Mouse (Mus musculus) adrenal gland, adult (tissue): ENCODE measurements around the gene Ciao1.
A peak's percentile ranks its signal among the peaks of the same experiment; 100 is the strongest.
"Not testable (repeated sequence)": the region's sequence is repeated elsewhere in the genome, so short reads cannot be mapped to it uniquely, and the experiment has no call there.

ENCODE experiments used
- DNase-seq, 2 experiments: peaks; one replicate each; pipeline ENCODE4 v3.0.0; 2022 to 2023; ENCODE audit warnings: low spot score in 1 of 2; ENCODE audit not compliant: inconsistent age in 2 of 2

Ciao1 gene

DNA sequence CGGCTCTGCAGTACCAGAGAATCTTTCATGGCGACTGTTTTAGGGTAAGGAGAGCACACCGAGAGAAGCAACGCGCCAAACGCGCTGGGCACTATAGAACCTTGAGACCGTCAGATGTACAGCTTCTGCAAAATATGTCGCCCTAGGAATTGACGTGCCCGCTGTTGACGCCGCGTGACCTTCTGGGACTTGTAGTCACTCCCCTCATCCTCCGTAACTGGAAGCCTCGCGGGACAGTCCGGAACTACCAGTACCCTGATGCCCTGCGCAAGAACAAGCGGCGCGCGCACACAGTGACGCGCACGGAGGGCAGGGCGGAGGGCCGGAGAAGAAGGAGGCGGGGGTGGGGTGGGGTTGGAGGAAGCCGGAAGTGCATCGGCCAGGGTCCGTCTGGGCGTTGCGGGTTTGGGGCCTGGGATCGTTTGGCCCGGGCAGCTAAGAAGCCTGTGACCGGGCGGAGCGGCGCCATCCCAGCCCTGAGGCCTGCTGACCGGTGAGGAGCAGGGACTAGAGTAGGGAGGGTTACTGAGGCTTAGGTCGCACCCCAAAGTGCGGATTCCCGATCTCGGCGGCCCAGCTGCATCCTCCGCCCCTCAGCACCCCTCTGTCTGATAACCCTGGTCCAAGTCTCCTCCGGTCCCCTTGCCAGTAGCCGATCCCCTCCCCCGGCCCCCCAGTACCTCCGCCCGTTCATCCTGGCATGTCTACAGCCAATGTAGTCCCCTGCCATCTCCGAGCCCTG, at the start of gene Ciao1, which contains the start of gene Tmem127:
Gene Ciao1, minus strand, starts transcription at position 225 of the 742 bp plus-strand sequence.
Gene Tmem127, plus strand, starts transcription at position 317 of the 742 bp plus-strand sequence.
- peak; percentile 98 for DNase-seq

DNA sequence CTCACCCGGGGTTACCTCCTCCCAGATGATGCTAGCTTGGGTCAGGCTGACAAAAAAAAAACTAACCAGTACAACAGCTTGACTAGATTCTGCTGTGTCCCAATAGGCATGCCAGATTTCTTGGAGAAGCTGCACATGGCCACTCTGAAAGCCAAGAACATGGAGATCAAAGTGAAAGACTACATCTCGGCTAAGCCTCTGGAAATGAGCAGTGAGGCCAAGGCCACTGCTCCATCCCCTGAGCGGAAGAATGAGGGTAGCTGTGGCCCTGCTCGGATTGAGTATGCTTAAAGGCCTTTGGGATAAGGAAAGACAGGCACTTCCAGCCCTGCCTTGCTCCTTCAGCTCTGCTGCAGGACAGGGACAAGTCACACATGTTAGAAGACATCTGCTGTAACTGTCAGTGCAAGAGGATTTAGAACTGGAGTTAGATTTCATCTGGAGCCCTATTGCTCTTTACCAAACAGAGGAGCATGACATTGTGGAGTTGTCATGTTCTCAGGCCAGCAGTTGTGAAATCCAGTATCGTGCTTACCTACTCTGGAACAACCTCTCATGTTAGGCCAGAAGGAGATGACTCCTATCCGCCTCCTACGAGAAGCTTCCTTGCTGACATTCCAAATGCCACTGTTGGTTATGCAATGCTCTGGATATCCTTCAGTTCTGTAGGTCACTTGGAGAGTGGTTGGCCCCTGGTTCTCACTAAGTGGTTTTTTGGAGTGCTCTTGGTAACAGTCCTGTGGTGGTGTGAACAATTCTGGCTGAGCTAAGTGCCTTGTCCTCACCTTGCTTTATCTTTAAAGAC, 49.6 kb upstream of the Ciao1 start:
- peak; percentile 29 to 71 for DNase-seq

- DNase-seq, result no peak
Measured at GRCm38 (mm10) chr2:127292250-127292649, 44.6 kb upstream of the Ciao1 start.

DNA sequence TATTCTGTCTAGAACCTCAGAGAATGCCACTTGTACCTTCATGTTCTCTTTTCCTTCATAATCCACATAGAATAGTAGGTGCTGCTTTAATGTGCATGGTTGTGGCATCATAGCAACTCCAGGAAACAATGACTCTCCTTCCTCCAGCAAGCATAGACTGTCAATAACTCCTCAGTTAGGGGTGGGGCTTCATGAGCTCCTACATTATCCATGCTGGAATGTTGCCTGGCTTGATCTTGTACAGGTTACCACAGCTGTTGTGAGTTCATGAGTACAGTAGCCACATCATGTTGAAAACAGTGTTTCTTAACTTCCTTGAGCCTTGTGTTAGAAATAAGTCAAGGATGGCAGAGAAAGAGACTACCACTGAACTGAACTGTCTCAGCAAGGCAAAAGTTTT, 30.5 kb upstream of the Ciao1 start:
- no peak for DNase-seq

- peak in 1 of 2 experiments; percentile 70 for DNase-seq
Measured at GRCm38 (mm10) chr2:127275551-127276320, 28.1 kb upstream of the Ciao1 start.

GRCm38 (mm10) chr2:127274590-127274989, 27.0 kb upstream of the Ciao1 start:
- peak in 1 of 2 experiments; percentile 51 for DNase-seq

DNA sequence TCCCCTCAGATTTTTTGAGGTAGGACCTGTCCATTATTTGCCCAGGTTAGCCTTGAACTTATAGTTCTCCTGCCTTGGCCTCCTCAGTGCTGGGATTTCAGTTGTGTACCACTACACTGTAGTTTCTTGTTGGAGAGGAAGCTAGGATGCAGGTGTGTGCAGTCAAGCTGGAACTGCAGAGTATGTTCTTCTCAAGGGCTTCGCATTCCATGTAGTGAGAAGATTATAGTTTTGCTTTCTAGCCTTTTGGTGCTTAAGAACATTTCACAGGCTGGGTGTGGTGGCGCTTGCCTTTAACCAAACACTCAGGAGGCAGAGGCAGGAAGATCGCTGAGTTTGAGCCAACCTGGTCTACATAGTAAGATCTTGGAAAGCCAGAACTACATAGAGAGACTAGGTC, 25.2 kb upstream of the Ciao1 start:
- no peak for DNase-seq

GRCm38 (mm10) chr2:127272049-127272448, 24.4 kb upstream of the Ciao1 start:
- DNase-seq, result not testable (repeated sequence)

DNA sequence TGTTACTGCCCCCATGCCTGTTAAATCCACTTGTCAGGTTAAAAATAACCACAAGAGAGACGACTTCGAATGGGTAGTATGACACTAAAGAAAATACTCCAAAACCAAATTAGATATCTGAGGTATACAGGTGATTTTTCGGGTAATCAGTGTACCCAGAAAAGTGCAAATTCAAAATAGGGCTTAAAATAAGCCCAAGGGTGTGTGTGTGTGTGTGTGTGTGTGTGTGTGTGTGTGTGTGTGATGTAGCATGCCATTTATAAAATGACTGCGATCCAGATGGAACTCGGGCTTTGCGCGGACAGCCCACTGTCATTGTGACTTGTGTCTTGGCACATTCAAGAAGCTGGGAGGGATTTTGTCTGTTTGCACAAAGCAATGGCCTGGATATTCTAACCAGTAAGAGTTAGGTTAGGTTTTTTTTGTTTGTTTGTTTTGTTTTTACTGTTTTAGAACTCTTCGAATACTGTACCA, 23.5 kb upstream of the Ciao1 start:
- peak in 1 of 2 experiments; percentile 78 for DNase-seq

DNA sequence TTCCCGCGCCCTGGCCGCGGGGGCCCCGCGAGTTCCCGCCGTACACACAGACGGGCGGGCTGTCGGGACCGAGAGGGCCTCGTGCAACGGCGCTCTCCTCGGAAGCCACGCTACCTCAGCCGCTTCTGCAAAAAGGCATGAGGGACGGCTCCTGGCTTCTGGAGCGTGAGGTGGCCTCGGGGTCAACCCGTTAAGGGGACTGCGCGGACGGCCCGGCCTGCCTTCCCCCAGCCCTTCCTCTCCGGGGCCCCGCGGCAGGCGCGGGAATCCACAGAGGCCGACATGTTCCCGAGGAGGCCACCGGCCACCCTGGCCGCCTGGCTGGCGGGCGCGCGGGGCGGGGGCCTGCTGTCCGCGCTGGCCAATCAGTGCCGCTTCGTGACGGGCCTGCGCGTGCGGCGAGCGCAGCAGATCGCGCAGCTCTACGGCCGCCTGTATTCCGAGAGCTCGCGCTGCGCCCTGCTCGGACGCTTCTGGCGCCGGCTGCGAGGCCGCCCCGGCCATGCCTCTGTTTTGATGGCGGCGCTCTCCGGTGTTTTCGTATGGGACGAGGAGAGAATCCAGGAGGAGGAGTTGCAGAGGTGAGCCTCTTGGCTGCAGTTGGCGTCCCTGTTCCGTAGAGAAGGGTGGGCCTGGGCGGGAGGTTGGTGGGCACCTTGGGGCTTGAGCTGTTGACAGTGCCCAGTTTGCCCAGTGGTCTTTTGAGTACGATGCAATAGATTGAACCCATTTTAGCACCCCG, 22.9 kb upstream of the Ciao1 start:
- DNase-seq, result peak; percentile 93 to 96

DNA sequence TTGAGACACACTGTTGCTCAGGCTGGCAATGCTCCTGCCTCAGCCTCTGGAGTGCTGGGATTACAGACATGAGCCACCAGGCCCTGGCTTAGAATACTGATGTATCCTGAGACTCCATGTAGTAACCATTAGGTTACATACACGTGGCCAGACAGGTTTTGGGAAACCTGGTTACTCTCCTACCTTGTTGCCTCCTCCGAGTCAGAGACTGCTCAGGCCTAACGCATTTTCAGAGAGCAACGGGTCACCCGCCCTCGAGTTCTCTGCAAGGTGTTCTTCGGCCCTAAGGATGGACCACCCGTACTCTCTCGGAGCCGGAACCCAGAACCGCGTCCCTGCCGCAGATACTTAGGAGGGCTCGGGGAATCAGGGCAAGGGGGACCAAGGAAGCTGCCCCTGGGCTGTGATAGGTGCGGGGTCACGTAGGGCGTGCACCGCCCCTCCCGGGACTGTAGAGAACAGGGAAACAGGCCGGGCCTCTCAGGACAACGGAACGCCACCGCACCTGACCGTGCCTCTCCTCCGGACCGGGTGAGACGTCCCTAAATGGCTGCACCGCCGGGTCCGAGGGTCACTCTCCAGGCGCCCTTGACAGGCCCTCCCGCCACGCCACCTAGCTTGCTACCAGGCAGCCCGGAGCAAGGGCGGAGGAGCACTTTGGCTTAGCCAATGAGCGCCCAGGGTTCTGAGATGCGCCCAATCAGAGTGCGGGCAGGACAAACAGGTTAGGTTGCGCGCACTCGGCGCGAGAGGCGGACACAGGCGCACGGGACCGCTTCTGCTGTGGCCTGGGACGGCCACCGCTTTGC, 22.1 kb upstream of the Ciao1 start, which contains the start of gene Stard7:
Gene Stard7, plus strand, starts transcription at position 728 of the 809 bp plus-strand sequence.
- DNase-seq, result peak; percentile 97 to 98

DNA sequence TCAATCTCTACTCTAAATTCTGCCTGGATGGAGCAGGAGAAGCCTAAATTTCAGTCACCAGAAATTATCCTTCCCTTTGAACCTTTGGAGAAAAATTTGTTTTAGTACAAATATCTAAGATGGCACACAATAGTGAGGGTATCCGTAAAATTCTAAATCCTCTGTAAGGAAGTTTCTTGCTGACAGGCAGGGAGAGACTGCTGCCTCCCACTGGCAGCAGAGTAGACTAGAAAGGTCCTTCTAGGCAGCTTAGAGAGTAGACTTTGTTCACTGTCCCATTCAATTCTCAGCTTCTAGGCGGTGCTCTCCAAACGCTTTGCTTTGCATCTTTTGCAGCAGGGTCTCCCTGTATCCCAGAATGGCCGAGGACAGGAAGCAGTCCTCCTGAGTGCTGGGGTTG, 20.2 kb upstream of the Ciao1 start:
- no peak for DNase-seq

DNA sequence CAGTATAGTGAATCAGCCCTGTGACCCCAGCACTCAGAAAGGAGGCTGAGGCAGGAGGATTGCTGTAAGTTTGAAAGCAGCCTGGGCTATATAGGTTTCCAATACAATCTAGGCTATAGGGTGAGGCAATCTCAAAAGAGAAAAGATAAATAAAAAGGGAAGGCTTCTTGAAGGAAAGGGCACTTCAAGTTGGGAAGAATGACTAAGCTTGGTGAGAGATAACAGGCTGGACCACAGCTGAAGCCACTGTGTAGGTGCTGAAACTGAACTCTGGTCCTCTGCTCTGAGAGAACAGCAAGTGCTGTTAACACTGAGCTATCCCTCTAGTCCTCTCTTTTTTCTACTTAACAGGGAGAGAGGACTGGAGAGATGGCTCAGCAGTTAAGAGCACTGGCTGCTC, 14.9 kb upstream of the Ciao1 start:
- DNase-seq, result no peak

- DNase-seq, result no peak
Measured at GRCm38 (mm10) chr2:127259340-127259739, 11.7 kb upstream of the Ciao1 start.

GRCm38 (mm10) chr2:127255294-127255693, 7.7 kb upstream of the Ciao1 start:
- DNase-seq, result no peak

GRCm38 (mm10) chr2:127254604-127255134, 7.1 kb upstream of the Ciao1 start:
- DNase-seq, result peak; percentile 46 to 72

GRCm38 (mm10) chr2:127252787-127253186, 5.2 kb upstream of the Ciao1 start:
- peak in 1 of 2 experiments; percentile 50 for DNase-seq

GRCm38 (mm10) chr2:127251880-127252527, 4.4 kb upstream of the Ciao1 start:
- DNase-seq, result peak; percentile 65 to 85

DNA sequence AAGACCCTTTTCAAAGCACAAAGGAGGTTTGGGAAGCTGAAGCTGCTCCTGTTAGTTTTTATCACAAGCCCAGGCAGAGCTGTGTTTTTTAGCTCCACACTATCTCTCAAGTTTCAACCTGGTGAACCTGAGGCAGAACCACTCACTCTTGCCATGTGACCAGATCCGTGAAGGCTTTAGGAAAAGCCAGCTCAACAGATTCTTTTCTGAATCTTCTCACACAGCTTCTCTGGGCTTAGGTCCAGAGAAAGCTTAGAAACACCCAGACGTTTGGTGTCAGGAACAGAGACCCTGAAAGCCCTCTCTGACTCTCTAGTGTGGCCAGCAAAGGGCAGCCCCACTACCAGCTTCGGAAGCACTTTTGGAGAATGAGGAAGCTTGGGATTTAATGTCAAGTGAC, 3.8 kb upstream of the Ciao1 start:
- DNase-seq, result no peak
